Comparison of ENCODE assay signal across 23 mouse cellular contexts in genomic region chr4:45131021-45131420, GRCm38 (mm10). TPM values are rescaled to one million over a fixed set of nuclear protein-coding genes. Genes with fewer than 3 reads are reported as not detected.
DNase-seq lines count a peak whose midpoint lies in the region; TF ChIP-seq lines count a peak whose summit lies in the region.
"Had no signal": no experiment of that assay in that cellular context is flagged by ENCODE, and none has a peak within 500 bp of the region (broad histone marks: within the 10 kb centered on the region; RNA-seq: fewer than 3 reads in every experiment).

No protein-coding gene starts in this region.

- H3K9me3 ChIP-seq in heart, embryonic 10.5 days: no peaks in the 10 kb centered on the region
- H3K9me3 ChIP-seq: embryonic facial prominence, embryonic 10.5 days; embryonic facial prominence, embryonic 12.5 days; forebrain, embryonic 12.5 days; G1E had no signal

- 51% methylated on average over 4 of the region's 4 CpGs for WGBS in heart, embryonic 10.5 days
- WGBS in lung, adult 2 months: 49% methylated on average over 4 of the region's 4 CpGs

- DNase-seq in heart, embryonic 10.5 days (ENCODE audit: low spot score): no peak
- DNase-seq in heart, postnatal 36 days: no peak
- peak; percentile 28 for DNase-seq in lung, adult 2 months
- no peak for DNase-seq in lung, postnatal 10 days
- peak; percentile 52 for DNase-seq in lung, postnatal 25 days (ENCODE audit: low spot score)
- no peak for DNase-seq in right cerebral cortex, postnatal 36 days (ENCODE audit: low spot score in 2 of 2)
- DNase-seq: adrenal gland, adult 8-10 months; adrenal gland, postnatal 14 days; adrenal gland, postnatal 36 days; B cell, adult 2 months; cerebellum, adult 11-12 months; cerebellum, adult 2 months; cerebellum, adult 9-10 months; cerebellum, postnatal 10 days; cerebellum, postnatal 25 days had no signal

- no peaks in the 10 kb centered on the region for H3K27me3 ChIP-seq in heart, embryonic 10.5 days (ENCODE audit: insufficient read depth, poor library complexity, severe bottlenecking)
- H3K27me3 ChIP-seq: embryonic facial prominence, embryonic 12.5 days; Patski had no signal

- peak overlapping the region; percentile 56; the same call in 1 of the 2 replicates for H3K27ac ChIP-seq in heart, embryonic 10.5 days
- H3K27ac ChIP-seq: embryonic facial prominence, embryonic 10.5 days; embryonic facial prominence, embryonic 12.5 days; forebrain, embryonic 12.5 days had no signal

- H3K36me3 ChIP-seq in heart, embryonic 10.5 days: no peaks in the 10 kb centered on the region
- H3K36me3 ChIP-seq: embryonic facial prominence, embryonic 10.5 days; embryonic facial prominence, embryonic 12.5 days; forebrain, embryonic 12.5 days; G1E had no signal

- TF ChIP-seq CTCF in lung, adult 2 months (IDR thresholded peaks at IDR 0.05; ENCODE audit: insufficient read depth, low read length): no peak

- no peak for TF ChIP-seq POLR2A in lung, adult 2 months (IDR thresholded peaks at IDR 0.05; ENCODE audit: borderline replicate concordance, extremely low read depth, low read depth, low read length)

- H3K4me1 ChIP-seq in heart, embryonic 10.5 days: peaks cover 16% of the 10 kb centered on the region
- H3K4me1 ChIP-seq in lung, adult 2 months (ENCODE audit: control insufficient read depth, insufficient read depth, low read length): no peaks in the 10 kb centered on the region
- H3K4me1 ChIP-seq: embryonic facial prominence, embryonic 10.5 days; forebrain, embryonic 12.5 days had no signal

- intact Hi-C loops in heart, postnatal 36 days (cut with DNase I): no loop called here

- H3K4me3 ChIP-seq in heart, embryonic 10.5 days: no peak overlapping the region
- H3K4me3 ChIP-seq in lung, adult 2 months (replicated peaks; ENCODE audit: extremely low read depth, low read depth, low read length): no peak overlapping the region
- H3K4me3 ChIP-seq: embryonic facial prominence, embryonic 10.5 days; embryonic facial prominence, embryonic 12.5 days; forebrain, embryonic 12.5 days had no signal

RNA-seq across cellular contexts. Expression of gene Tomm5, which starts 23.1 kb away (rescaled TPM):
- polyA plus RNA-seq in heart, embryonic 10.5 days (2016; fragmentation: Nextera tagmentation; extraction: Ambion mirVana): 248 and 292 TPM in 2 replicates
- total RNA-seq in heart, postnatal 36 days (2021): 100 to 1,000 TPM; 211 to 244 TPM
- 37.3 and 48.5 TPM in 2 replicates for polyA plus RNA-seq in lung, adult 2 months (2012; rRNA removed)

RNA-seq across cellular contexts. Expression of gene Fbxo10, which starts 46.6 kb away (rescaled TPM):
- 12.0 and 13.4 TPM in 2 replicates for polyA plus RNA-seq in heart, embryonic 10.5 days (2016; fragmentation: Nextera tagmentation; extraction: Ambion mirVana)
- total RNA-seq in heart, postnatal 36 days (2021): 10 to 100 TPM; 10.4 to 12.0 TPM
- polyA plus RNA-seq in lung, adult 2 months (2012; rRNA removed): 13.0 and 15.2 TPM in 2 replicates

RNA-seq across cellular contexts. Expression of gene Frmpd1, which starts 53.7 kb away (rescaled TPM):
- polyA plus RNA-seq in heart, embryonic 10.5 days (2016; fragmentation: Nextera tagmentation; extraction: Ambion mirVana): 4.1 and 4.3 TPM in 2 replicates
- under 1 TPM; 0.22 to 0.67 TPM for total RNA-seq in heart, postnatal 36 days (2021)
- 2.8 and 3.9 TPM in 2 replicates for polyA plus RNA-seq in lung, adult 2 months (2012; rRNA removed)
- total RNA-seq: CH12.LX had no signal
- polyA plus RNA-seq: activated CD4-positive, CD25-positive, alpha-beta regulatory T cell, adult 4 months; CD4-positive, CD25-positive, alpha-beta regulatory T cell, adult 4 months had no signal

Comparison
In these comparisons a context has a peak if more than half of its experiments do, and no peak if none do; other contexts are left out.
1. DNase-seq: peak in lung, adult 2 months (single experiment) and lung, postnatal 25 days (single experiment); none in heart, embryonic 10.5 days (single experiment), heart, postnatal 36 days (0 of 2), lung, postnatal 10 days (single experiment) and right cerebral cortex, postnatal 36 days (0 of 2).